Mouse (Mus musculus) midbrain, embryonic 11.5 days (tissue): ENCODE results near the gene Eif3a. TPM values are rescaled to one million over a fixed set of nuclear protein-coding genes. Genes with fewer than 3 reads are reported as not detected.
A peak's percentile ranks its signal among the peaks of the same experiment; 100 is the strongest.

ENCODE experiments used
- ATAC-seq: fragments of 200-750 bp; cut with Nextera tagmentation; 2 replicates; pipeline ENCODE4 v1.8.0; 2017; ENCODE audit warnings: moderate TSS enrichment, moderate library complexity; ENCODE audit not compliant: low FRiP score
- DNase-seq: peaks from one replicate; pipeline ENCODE4 v3.0.0; 2015; ENCODE audit warnings: low spot score; ENCODE audit errors: missing footprints
- H3K27ac ChIP-seq: fragments of 300-500 bp; sonication (generic); 2 replicates; pipeline ENCODE4 v1.5.1; 2014; ENCODE audit warnings: low read depth, low read length
- H3K27me3 ChIP-seq: fragments of 300-500 bp; sonication (generic); 2 replicates; pipeline ENCODE4 v1.6.1; 2014; ENCODE audit warnings: mild to moderate bottlenecking, low read length, moderate library complexity, mixed read lengths; ENCODE audit not compliant: control insufficient read depth, insufficient read depth
- H3K36me3 ChIP-seq: fragments of 300-500 bp; sonication (generic); 2 replicates; pipeline ENCODE4 v1.6.1; 2014; ENCODE audit warnings: mild to moderate bottlenecking, low read length, moderate library complexity, mixed read lengths; ENCODE audit not compliant: control insufficient read depth, insufficient read depth
- H3K4me1 ChIP-seq: fragments of 300-500 bp; sonication (generic); 2 replicates; pipeline ENCODE4 v1.6.1; 2014; ENCODE audit warnings: low read length; ENCODE audit not compliant: control insufficient read depth, insufficient read depth
- H3K4me2 ChIP-seq: fragments of 300-500 bp; sonication (generic); 2 replicates; pipeline ENCODE4 v1.6.1; 2014; ENCODE audit warnings: mild to moderate bottlenecking, moderate library complexity
- H3K4me3 ChIP-seq: fragments of 300-500 bp; sonication (generic); 2 replicates; pipeline ENCODE4 v1.5.1; 2014; ENCODE audit warnings: low read depth, low read length
- H3K9ac ChIP-seq: fragments of 300-500 bp; sonication (generic); 2 replicates; pipeline ENCODE4 v1.6.1; 2014; ENCODE audit warnings: low read length
- H3K9me3 ChIP-seq: fragments of 300-500 bp; sonication (generic); 2 replicates; pipeline ENCODE4 v1.6.1; 2016; ENCODE audit warnings: low read length; ENCODE audit not compliant: control insufficient read depth
- WGBS: fragments of 180-500 bp; shearing (Covaris S2); extraction: QIAGEN DNeasy Blood & Tissue Kit; methylation state at CpG from one replicate; pipeline ENCODE4 v1.1.7; 2014; 5-methylcytosine and 5-hydroxymethylcytosine counted together
- polyA plus RNA-seq: library from polyadenylated mRNA; unstranded; fragments of >200 nt; fragmentation: Nextera tagmentation; extraction: Ambion mirVana; gene quantifications from 2 replicates; pipeline ENCODE4 v1.2.1, GENCODE M21; 2014

Gene Eif3a
- polyA plus RNA-seq, 1 experiment from 2014 or later = 164 TPM

- H3K36me3 ChIP-seq = no peaks in the 10 kb centered on the region
- ATAC-seq (peak; percentile 94), DNase-seq (peak; percentile 96)
- H3K27ac ChIP-seq = peak within 1 kb of the TSS; percentile 45
- H3K4me2 ChIP-seq = peak within 1 kb of the TSS; percentile 100
- peaks cover 5% of the 10 kb centered on the region; the same call in 1 of the 2 replicates for H3K4me1 ChIP-seq
- peak within 1 kb of the TSS; percentile 73 for H3K4me3 ChIP-seq
- under 1% methylated on average over 51 of the region's 58 CpGs for WGBS
- H3K9ac ChIP-seq = peak within 1 kb of the TSS; percentile 69
- no peaks in the 10 kb centered on the region for H3K9me3 ChIP-seq
- peaks cover 16% of the 10 kb centered on the region for H3K27me3 ChIP-seq
These were observed 34.8 kb downstream of the Eif3a start, which contains the start of gene Nanos1 for GRCm38 (mm10) chr19:60755438-60756191. Gene Nanos1 (plus strand): TSS chr19:60755987.

DNA sequence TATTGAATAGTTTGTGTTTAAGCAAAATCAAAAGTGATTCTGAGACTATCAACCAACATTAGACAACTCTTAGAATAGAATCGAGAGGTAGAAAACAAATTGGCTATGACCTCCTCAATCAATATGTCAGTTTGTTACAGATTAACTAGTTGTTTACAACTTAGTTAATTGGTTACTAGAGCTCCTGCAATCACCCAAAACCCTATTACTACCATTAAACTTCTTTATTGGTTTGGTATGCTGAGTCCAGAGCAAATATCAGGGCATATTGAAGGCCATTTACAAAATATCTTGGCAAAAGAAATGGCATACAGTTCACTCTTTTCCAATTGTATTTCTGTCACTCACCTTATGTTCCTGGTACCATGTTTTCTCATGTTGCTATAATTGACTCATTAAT, 42.7 kb downstream of the Eif3a start:
- WGBS = 89% methylated on average over 1 of the region's 1 CpGs
- H3K27ac ChIP-seq = no peak overlapping the region
- ATAC-seq (no peak), DNase-seq (no peak)
- no peaks in the 10 kb centered on the region for H3K4me1 ChIP-seq
- H3K27me3 ChIP-seq = no peaks in the 10 kb centered on the region
- no peaks in the 10 kb centered on the region for H3K9me3 ChIP-seq
- H3K4me3 ChIP-seq = no peak overlapping the region
- H3K9ac ChIP-seq = no peak overlapping the region
- no peak overlapping the region for H3K4me2 ChIP-seq
- H3K36me3 ChIP-seq = no peaks in the 10 kb centered on the region

DNA sequence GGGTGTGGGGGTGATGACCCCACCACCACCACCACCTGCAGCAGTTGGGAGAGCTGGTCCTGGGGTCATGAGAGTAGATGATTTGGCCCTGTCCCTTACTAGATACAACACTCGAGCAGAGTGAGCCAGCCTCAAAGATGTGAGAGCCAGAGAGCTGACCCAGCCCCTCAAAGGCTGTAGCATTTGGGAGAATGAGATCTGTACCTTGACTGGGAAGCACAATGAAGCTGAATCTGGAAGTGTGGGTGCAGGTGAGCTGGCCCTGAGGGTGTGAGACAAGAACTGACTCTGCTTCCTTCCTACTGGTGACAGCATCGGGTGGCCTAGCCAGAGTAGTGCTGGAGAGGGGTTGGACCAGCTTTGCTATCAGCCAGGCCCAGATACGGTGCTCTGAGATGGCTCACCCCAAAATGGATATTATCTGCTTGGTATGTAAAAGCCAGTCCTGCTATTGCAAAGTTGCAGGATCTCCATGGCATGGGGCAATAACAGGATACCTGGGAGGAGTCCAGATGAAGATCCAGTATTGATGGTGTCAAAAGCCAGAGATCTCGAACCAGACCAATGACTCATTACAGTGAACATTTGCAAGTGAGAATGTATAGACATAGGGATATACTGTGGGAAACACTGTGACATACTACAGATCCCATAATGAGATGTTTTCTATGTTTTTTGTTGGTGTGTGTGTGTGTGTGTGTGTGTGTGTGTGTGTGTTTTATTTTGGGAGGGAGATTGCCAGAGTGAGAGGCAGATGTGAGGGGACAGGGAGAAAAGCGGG, 46.5 kb downstream of the Eif3a start:
- no peaks in the 10 kb centered on the region for H3K4me1 ChIP-seq
- ATAC-seq (no peak), DNase-seq (no peak)
- no peak overlapping the region for H3K9ac ChIP-seq
- no peaks in the 10 kb centered on the region for H3K36me3 ChIP-seq
- WGBS = 81% methylated on average over 5 of the region's 5 CpGs
- no peak overlapping the region for H3K4me2 ChIP-seq
- H3K9me3 ChIP-seq = no peaks in the 10 kb centered on the region
- no peaks in the 10 kb centered on the region for H3K27me3 ChIP-seq
- no peak overlapping the region for H3K4me3 ChIP-seq
- H3K27ac ChIP-seq = no peak overlapping the region

GRCm38 (mm10) chr19:60740560-60740959, 49.9 kb downstream of the Eif3a start:
- H3K27ac ChIP-seq = no peak overlapping the region
- DNase-seq = no peak
- no peaks in the 10 kb centered on the region for H3K27me3 ChIP-seq
- no peaks in the 10 kb centered on the region for H3K4me1 ChIP-seq
- ATAC-seq = no peak
- no peak overlapping the region for H3K9ac ChIP-seq
- H3K4me3 ChIP-seq = no peak overlapping the region
- H3K9me3 ChIP-seq = no peaks in the 10 kb centered on the region
- no peak overlapping the region for H3K4me2 ChIP-seq
- 47% methylated on average over 1 of the region's 1 CpGs for WGBS
- H3K36me3 ChIP-seq = no peaks in the 10 kb centered on the region

DNA sequence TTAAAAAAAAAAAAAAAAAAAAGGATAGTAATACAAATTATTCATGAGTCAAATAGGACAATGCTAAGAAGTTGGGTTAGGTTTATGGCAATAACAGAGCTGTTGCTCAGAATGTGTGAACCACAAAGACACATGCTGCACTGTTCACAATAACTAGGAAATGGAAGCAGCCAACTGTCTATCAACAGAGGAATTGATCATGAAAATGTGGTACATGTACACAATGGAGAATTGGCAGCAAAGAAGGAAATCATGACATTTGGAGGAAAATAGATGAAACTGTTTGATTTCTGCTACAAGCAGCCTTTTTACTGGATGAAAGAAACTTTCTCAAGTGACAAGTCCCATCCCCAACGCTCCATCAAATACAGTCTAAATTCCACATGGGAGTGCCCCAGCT, 58.5 kb downstream of the Eif3a start:
- WGBS = 69% methylated on average over 1 of the region's 1 CpGs
- Histone ChIP-seq H3K36me3 (no peaks in the 10 kb centered on the region), H3K27me3 (no peaks in the 10 kb centered on the region), H3K27ac (no peak overlapping the region), H3K4me1 (no peaks in the 10 kb centered on the region), H3K9ac (no peak overlapping the region), H3K9me3 (no peaks in the 10 kb centered on the region), H3K4me3 (no peak overlapping the region), H3K4me2 (no peak overlapping the region)
- DNase-seq (no peak), ATAC-seq (no peak)

- Histone ChIP-seq H3K4me3 (no peak overlapping the region), H3K27ac (no peak overlapping the region), H3K4me1 (no peaks in the 10 kb centered on the region), H3K9ac (no peak overlapping the region), H3K4me2 (no peak overlapping the region), H3K27me3 (no peaks in the 10 kb centered on the region), H3K36me3 (no peaks in the 10 kb centered on the region), H3K9me3 (no peaks in the 10 kb centered on the region)
- WGBS = 83% methylated on average over 1 of the region's 1 CpGs
- DNase-seq (no peak), ATAC-seq (no peak)
These were observed 59.2 kb downstream of the Eif3a start for GRCm38 (mm10) chr19:60731299-60731698.

GRCm38 (mm10) chr19:60730281-60730852, 60.1 kb downstream of the Eif3a start:
- DNase-seq (no peak), ATAC-seq (no peak)
- H3K9me3 ChIP-seq = no peaks in the 10 kb centered on the region
- H3K27me3 ChIP-seq = no peaks in the 10 kb centered on the region
- no peaks in the 10 kb centered on the region for H3K4me1 ChIP-seq
- H3K4me3 ChIP-seq = no peak overlapping the region
- H3K36me3 ChIP-seq = no peaks in the 10 kb centered on the region
- WGBS = 55% methylated on average over 2 of the region's 2 CpGs
- H3K4me2 ChIP-seq = no peak overlapping the region
- no peak overlapping the region for H3K9ac ChIP-seq
- no peak overlapping the region for H3K27ac ChIP-seq

DNA sequence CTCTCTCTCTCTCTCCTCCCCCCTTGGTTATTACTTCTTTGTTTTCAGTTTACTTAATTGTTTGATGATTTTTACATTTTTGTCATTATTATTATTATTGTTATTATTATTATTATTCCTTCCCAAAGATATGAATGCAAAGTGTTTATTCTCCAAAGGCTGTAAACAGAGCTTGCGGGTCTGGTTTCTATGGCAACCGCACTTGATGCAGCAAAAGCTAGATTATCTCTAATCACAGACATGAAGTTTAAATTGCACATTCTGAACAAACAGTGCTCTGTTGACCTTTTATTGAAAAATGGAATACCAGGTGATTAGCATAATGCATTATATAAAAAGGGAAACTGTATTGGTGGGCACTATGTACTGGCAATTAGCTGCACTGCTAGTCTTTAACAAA, 74.1 kb downstream of the Eif3a start:
- DNase-seq (no peak), ATAC-seq (no peak)
- H3K36me3 ChIP-seq = no peaks in the 10 kb centered on the region
- H3K9me3 ChIP-seq = no peaks in the 10 kb centered on the region
- no peak overlapping the region for H3K9ac ChIP-seq
- no peaks in the 10 kb centered on the region for H3K27me3 ChIP-seq
- H3K4me3 ChIP-seq = no peak overlapping the region
- no peaks in the 10 kb centered on the region for H3K4me1 ChIP-seq
- H3K27ac ChIP-seq = no peak overlapping the region
- 83% methylated on average over 2 of the region's 2 CpGs for WGBS
- H3K4me2 ChIP-seq = no peak overlapping the region

GRCm38 (mm10) chr19:60712577-60712976, 77.9 kb downstream of the Eif3a start:
- no peak overlapping the region for H3K9ac ChIP-seq
- no peaks in the 10 kb centered on the region for H3K9me3 ChIP-seq
- no peaks in the 10 kb centered on the region for H3K27me3 ChIP-seq
- no peak overlapping the region for H3K4me2 ChIP-seq
- H3K36me3 ChIP-seq = no peaks in the 10 kb centered on the region
- 87% methylated on average over 2 of the region's 2 CpGs for WGBS
- DNase-seq = no peak
- H3K4me3 ChIP-seq = no peak overlapping the region
- H3K27ac ChIP-seq = no peak overlapping the region
- ATAC-seq = no peak
- H3K4me1 ChIP-seq = no peaks in the 10 kb centered on the region
